ENCODE assay signal across 28 mouse cellular contexts in genomic region chr6:43310071-43310470, GRCm38 (mm10). TPM values are rescaled to one million over a fixed set of nuclear protein-coding genes. Genes with fewer than 3 reads are reported as not detected.
DNase-seq lines count a peak whose midpoint lies in the region; ATAC-seq and TF ChIP-seq lines count a peak whose summit lies in the region.
"Had no signal": no experiment of that assay in that cellular context is flagged by ENCODE, and none has a peak within 500 bp of the region (broad histone marks: within the 10 kb centered on the region; RNA-seq: fewer than 3 reads in every experiment).

No protein-coding gene starts in this region.

- no peak overlapping the region for H3K4me2 ChIP-seq in heart, embryonic 11.5 days
- no peak overlapping the region for H3K4me2 ChIP-seq in lung, postnatal 0 days (replicated peaks; ENCODE audit: low read depth, low read length)
- H3K4me2 ChIP-seq: hindbrain, embryonic 12.5 days; midbrain, embryonic 12.5 days; neural tube, embryonic 15.5 days; stomach, embryonic 15.5 days had no signal

- peak; percentile 45 for DNase-seq in heart, embryonic 10.5 days (ENCODE audit: low spot score)
- DNase-seq in kidney, postnatal 14 days = peak; percentile 20
- DNase-seq in kidney, adult 9 months = no peak
- peak; percentile 34 for DNase-seq in lung, postnatal 0 days (ENCODE audit: low spot score)
- peak; percentile 60 for DNase-seq in testis, postnatal 10 days (ENCODE audit: low spot score)
- DNase-seq: adrenal gland, postnatal 25 days; cerebellum, adult 9-10 months; gastrocnemius, postnatal 25 days; kidney, adult 18-20 months had no signal

- H3K4me1 ChIP-seq in heart, embryonic 10.5 days = peaks cover 8% of the 10 kb centered on the region; the same call in 1 of the 2 replicates
- H3K4me1 ChIP-seq in heart, embryonic 11.5 days (ENCODE audit: control insufficient read depth, insufficient read depth, low read length) = no peaks in the 10 kb centered on the region
- no peaks in the 10 kb centered on the region for H3K4me1 ChIP-seq in lung, postnatal 0 days (ENCODE audit: insufficient read depth, low read depth, low read length)
- H3K4me1 ChIP-seq: hindbrain, embryonic 12.5 days; neural tube, embryonic 15.5 days; stomach, embryonic 15.5 days had no signal

- 61% methylated on average over 6 of the region's 6 CpGs for WGBS in heart, embryonic 10.5 days
- WGBS in heart, embryonic 11.5 days (ENCODE audit: insufficient replicate concordance) = 47% methylated on average over 6 of the region's 6 CpGs
- 26% methylated on average over 6 of the region's 6 CpGs for WGBS in lung, postnatal 0 days

- H3K27me3 ChIP-seq in heart, embryonic 10.5 days (ENCODE audit: insufficient read depth, poor library complexity, severe bottlenecking) = no peaks in the 10 kb centered on the region
- H3K27me3 ChIP-seq in heart, embryonic 11.5 days (ENCODE audit: control insufficient read depth, insufficient read depth, low read length) = no peaks in the 10 kb centered on the region
- no peaks in the 10 kb centered on the region for H3K27me3 ChIP-seq in lung, postnatal 0 days (replicated peaks; ENCODE audit: insufficient read depth, low read length)
- H3K27me3 ChIP-seq: hindbrain, embryonic 12.5 days; midbrain, embryonic 12.5 days; neural tube, embryonic 15.5 days; stomach, embryonic 15.5 days had no signal

- H3K9ac ChIP-seq in heart, embryonic 11.5 days (ENCODE audit: low read depth, low read length) = no peak overlapping the region
- no peak overlapping the region for H3K9ac ChIP-seq in lung, postnatal 0 days (replicated peaks; ENCODE audit: low read depth)
- H3K9ac ChIP-seq: hindbrain, embryonic 12.5 days; midbrain, embryonic 12.5 days; neural tube, embryonic 15.5 days; stomach, embryonic 15.5 days had no signal

- no peaks in the 10 kb centered on the region for H3K9me3 ChIP-seq in heart, embryonic 10.5 days
- H3K9me3 ChIP-seq in heart, embryonic 11.5 days (replicated peaks; ENCODE audit: control insufficient read depth, low read length) = no peaks in the 10 kb centered on the region
- no peaks in the 10 kb centered on the region for H3K9me3 ChIP-seq in lung, postnatal 0 days (ENCODE audit: low read length)
- H3K9me3 ChIP-seq: forebrain, embryonic 10.5 days; hindbrain, embryonic 12.5 days; midbrain, embryonic 12.5 days; neural tube, embryonic 15.5 days; stomach, embryonic 15.5 days had no signal

- no peak overlapping the region for H3K4me3 ChIP-seq in heart, embryonic 10.5 days
- H3K4me3 ChIP-seq in heart, embryonic 11.5 days (ENCODE audit: low read depth, low read length) = no peak overlapping the region
- H3K4me3 ChIP-seq in lung, postnatal 0 days (ENCODE audit: low read depth, low read length) = no peak overlapping the region
- H3K4me3 ChIP-seq: forebrain, embryonic 10.5 days; hindbrain, embryonic 12.5 days; midbrain, embryonic 12.5 days; neural tube, embryonic 15.5 days; stomach, embryonic 15.5 days had no signal

- no peaks in the 10 kb centered on the region for H3K36me3 ChIP-seq in heart, embryonic 10.5 days
- H3K36me3 ChIP-seq in heart, embryonic 11.5 days (ENCODE audit: control insufficient read depth, insufficient read depth, low read length) = no peaks in the 10 kb centered on the region
- H3K36me3 ChIP-seq in lung, postnatal 0 days (ENCODE audit: insufficient read depth, low read length) = no peaks in the 10 kb centered on the region
- H3K36me3 ChIP-seq: forebrain, embryonic 10.5 days; hindbrain, embryonic 12.5 days; midbrain, embryonic 12.5 days; neural tube, embryonic 15.5 days; stomach, embryonic 15.5 days had no signal

- TF ChIP-seq EP300 in lung, postnatal 0 days (IDR thresholded peaks at IDR 0.05) = no peak

- H3K27ac ChIP-seq in heart, embryonic 10.5 days = no peak overlapping the region
- H3K27ac ChIP-seq in heart, embryonic 11.5 days (ENCODE audit: low read depth, low read length) = no peak overlapping the region
- H3K27ac ChIP-seq in lung, postnatal 0 days (ENCODE audit: low read length) = no peak overlapping the region
- H3K27ac ChIP-seq: forebrain, embryonic 10.5 days; hindbrain, embryonic 12.5 days; midbrain, embryonic 12.5 days; neural tube, embryonic 15.5 days; stomach, embryonic 15.5 days had no signal

- ATAC-seq in heart, embryonic 11.5 days (replicated peaks; ENCODE audit: insufficient number of reproducible peaks, low FRiP score, low TSS enrichment) = no peak
- ATAC-seq in lung, postnatal 0 days = 0 out of 2 replicates have a peak, but pooled peaks have one; percentile 35
- no peak for ATAC-seq in megakaryocyte progenitor cell, adult 5-6 weeks (replicated peaks; ENCODE audit: poor library complexity)
- ATAC-seq: forebrain, embryonic 16.5 days had no signal

- no peak for TF ChIP-seq CTCF in lung, postnatal 0 days (IDR thresholded peaks at IDR 0.05)

RNA-seq across cellular contexts. Expression of gene Nobox, which starts 0.7 kb away (rescaled TPM):
- not detected in 2 replicates for polyA plus RNA-seq in heart, embryonic 10.5 days (2016; fragmentation: Nextera tagmentation; extraction: Ambion mirVana)
- polyA plus RNA-seq in heart, embryonic 11.5 days (2014; fragmentation: Nextera tagmentation; extraction: Ambion mirVana) = not detected in 2 replicates
- polyA plus RNA-seq in lung, postnatal 0 days (2015; fragmentation: Nextera tagmentation; extraction: Ambion mirVana) = not detected in 2 replicates
- not detected in 2 replicates for total RNA-seq in megakaryocyte progenitor cell, adult 5-6 weeks (2015)
- total RNA-seq in megakaryocyte progenitor cell, adult 5-6 weeks (2017) = not detected in 2 replicates
- total RNA-seq: adrenal gland, postnatal 25 days; common myeloid progenitor, adult 5-6 weeks; ES-E14; gastrocnemius, postnatal 25 days; heart, adult 8-10 months; layer of hippocampus, postnatal 10 days; left cerebral cortex, adult 8-10 months; liver, adult 2 months; megakaryocyte, adult 5-6 weeks had no signal
- polyA plus RNA-seq: brain, embryonic 14.5 days; forebrain, embryonic 10.5 days; forebrain, embryonic 16.5 days; heart, postnatal 0 days; hindbrain, embryonic 12.5 days; limb, embryonic 11.5 days; liver, embryonic 16.5 days; midbrain, embryonic 12.5 days; neural tube, embryonic 15.5 days had no signal

RNA-seq across cellular contexts. Expression of gene Arhgef5, which starts 44.7 kb away (rescaled TPM):
- 6.8 and 7.8 TPM in 2 replicates for polyA plus RNA-seq in heart, embryonic 10.5 days (2016; fragmentation: Nextera tagmentation; extraction: Ambion mirVana)
- polyA plus RNA-seq in heart, embryonic 11.5 days (2014; fragmentation: Nextera tagmentation; extraction: Ambion mirVana) = 5.1 and 7.5 TPM in 2 replicates
- 13.2 and 16.3 TPM in 2 replicates for polyA plus RNA-seq in lung, postnatal 0 days (2015; fragmentation: Nextera tagmentation; extraction: Ambion mirVana)
- total RNA-seq in megakaryocyte progenitor cell, adult 5-6 weeks (2015) = 1.4 and 1.8 TPM in 2 replicates
- 1.5 and 2.5 TPM in 2 replicates for total RNA-seq in megakaryocyte progenitor cell, adult 5-6 weeks (2017)
